Mouse (Mus musculus): ENCODE data around the gene Erlin1.

DNA sequence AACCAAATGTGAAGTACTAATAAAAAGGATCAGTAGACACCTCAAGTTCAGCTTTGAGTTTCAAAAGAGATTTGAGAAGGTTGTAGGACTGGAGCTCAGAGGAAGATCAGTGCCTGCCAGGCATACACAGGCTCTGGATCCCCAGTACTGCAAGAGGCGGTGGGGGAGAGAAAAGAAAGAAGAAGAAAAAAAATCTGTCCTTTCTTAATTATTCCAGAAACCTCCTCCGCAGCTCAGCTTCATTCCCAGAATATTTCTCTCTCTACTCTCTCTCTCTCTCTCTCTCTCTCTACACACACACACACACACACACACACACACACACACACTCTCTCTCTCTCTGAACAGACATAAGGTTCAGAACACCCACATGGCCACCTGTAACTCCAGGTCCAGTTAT lies 10.4 kb upstream of the Erlin1 start:
- TF ChIP-seq CTCF (conservative IDR thresholded peaks at IDR 0.05; ENCODE audit: insufficient read depth, insufficient read length, low read depth, low read length) (no peak), POLR2A (IDR thresholded peaks at IDR 0.05; ENCODE audit: low read depth, low read length) (no peak)

Data from kidney, adult 2 months (tissue).